Mouse (Mus musculus) heart, adult 2 months (tissue): ENCODE data around the gene Lrrc8d.

Experiments used
- CTCF ChIP-seq: fragments of 200-600 bp; IDR thresholded peaks from 2 replicates; pipeline ENCODE4 v1.8.1; 2022; ENCODE audit warnings: antibody characterized with exemption, mild to moderate bottlenecking, moderate library complexity
- POLR2A ChIP-seq: fragments of 200-500 bp; IDR thresholded peaks from 2 replicates; pipeline ENCODE4 v1.6.1; 2011; ENCODE audit warnings: mild to moderate bottlenecking, low read depth, low read length, control low read depth; ENCODE audit not compliant: insufficient read depth

GRCm38 (mm10) chr5:105798421-105798820, 98.7 kb downstream of the Lrrc8d start:
- TF ChIP-seq POLR2A (no peak), CTCF (no peak)
